Mouse (Mus musculus): ENCODE data around the gene Qsox2. TPM values are rescaled to one million over a fixed set of nuclear protein-coding genes. Genes with fewer than 3 reads are reported as not detected.

Gene Qsox2
- polyA plus RNA-seq, 1 experiment from 2014 or later = 15.9 TPM

DNA sequence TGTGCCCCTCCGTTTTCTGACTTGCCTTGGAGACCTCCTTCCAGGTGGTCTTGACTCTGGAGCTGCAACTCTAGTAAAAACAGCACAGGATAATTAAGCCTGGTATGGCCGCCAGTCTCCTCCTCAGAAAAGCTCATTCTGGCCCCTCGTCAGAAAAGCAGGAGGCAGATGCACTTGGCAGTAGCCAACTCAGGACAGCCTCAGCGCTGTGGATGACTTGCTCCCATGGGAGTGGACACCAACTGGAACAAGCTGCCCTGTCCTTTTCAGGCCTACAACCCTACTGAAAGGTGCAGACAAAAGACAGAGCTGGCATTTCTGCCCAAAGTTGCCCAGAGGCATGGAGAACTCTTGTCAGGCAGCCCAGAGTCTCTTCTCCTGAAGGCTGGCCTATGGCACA, 17.5 kb upstream of the Qsox2 start:
- H3K27ac ChIP-seq (ENCODE audit: poor library complexity, severe bottlenecking) = no peak overlapping the region
- H3K9me3 ChIP-seq (replicated peaks) = no peaks in the 10 kb centered on the region
- H3K36me3 ChIP-seq = no peaks in the 10 kb centered on the region
- whole genome bisulfite sequencing = 61% methylated on average over 4 of the region's 4 CpGs
- H3K27me3 ChIP-seq (replicated peaks) = peaks cover 39% of the 10 kb centered on the region
- no peak overlapping the region for H3K4me3 ChIP-seq
- no peak overlapping the region for H3K4me2 ChIP-seq
- no peaks in the 10 kb centered on the region for H3K4me1 ChIP-seq (replicated peaks)
- no peak for ATAC-seq (ENCODE audit: insufficient number of reproducible peaks, low FRiP score)
- no peak overlapping the region for H3K9ac ChIP-seq

DNA sequence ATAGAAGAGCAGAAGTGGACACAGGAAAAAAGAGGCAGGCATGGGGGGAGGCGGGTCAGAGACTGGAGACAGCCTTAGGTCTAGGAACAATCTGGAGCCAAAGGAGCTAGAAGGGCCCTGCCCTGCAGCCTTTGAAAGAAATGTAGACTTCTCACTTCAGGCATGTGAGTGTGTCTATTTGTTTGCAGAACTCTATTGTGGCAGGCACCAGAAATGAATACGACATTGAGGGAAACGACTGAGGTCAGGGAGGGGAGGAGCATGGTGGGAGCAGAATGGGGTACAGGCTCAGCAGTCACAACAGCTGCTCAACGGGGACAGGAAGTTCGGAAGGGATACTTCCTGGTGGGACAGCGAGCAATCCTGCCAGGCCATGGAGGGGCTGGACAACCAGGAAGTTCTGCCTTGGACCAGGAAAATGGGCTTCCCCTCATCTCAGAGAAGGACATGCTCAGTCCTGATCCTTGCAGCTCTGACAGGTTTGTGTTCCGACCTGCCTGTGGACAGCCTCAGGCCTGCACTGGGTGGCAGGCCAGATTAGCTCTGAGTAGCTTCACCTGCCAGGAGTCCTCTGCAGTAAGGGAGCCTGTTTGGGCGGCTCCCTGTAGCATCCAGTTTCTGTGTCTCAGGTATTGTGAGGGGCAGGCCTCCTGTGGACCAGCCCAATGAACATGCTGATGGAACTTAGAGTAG, 15.3 kb upstream of the Qsox2 start:
- Histone ChIP-seq H3K4me2 (no peak overlapping the region), H3K4me1 (replicated peaks) (no peaks in the 10 kb centered on the region), H3K27me3 (replicated peaks) (peaks cover 39% of the 10 kb centered on the region), H3K9ac (no peak overlapping the region), H3K36me3 (no peaks in the 10 kb centered on the region), H3K9me3 (replicated peaks) (no peaks in the 10 kb centered on the region), H3K4me3 (no peak overlapping the region), H3K27ac (ENCODE audit: poor library complexity, severe bottlenecking) (no peak overlapping the region)
- ATAC-seq (ENCODE audit: insufficient number of reproducible peaks, low FRiP score) = no peak
- WGBS = 57% methylated on average over 8 of the region's 8 CpGs

DNA sequence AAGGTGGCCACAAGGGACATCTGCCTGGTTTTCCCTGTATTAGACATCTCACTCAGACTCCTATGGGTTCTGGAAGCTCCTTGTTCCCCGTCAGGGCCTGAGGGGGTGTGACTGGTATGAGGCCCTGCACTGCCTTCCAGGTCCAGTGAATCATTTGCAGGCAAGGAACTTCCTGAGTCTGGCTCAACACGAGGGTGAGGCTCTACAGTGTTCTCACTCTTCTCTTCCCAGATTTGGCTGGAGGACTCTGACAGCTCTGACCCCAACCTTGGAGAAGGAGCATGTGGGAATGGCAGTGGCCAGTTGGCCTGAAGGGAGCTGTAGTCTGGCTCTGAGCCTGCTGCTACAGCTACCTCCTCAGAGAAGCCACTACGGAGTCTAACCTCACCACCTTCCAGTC, 10.2 kb upstream of the Qsox2 start:
- H3K9ac ChIP-seq = no peak overlapping the region
- no peak overlapping the region for H3K4me3 ChIP-seq
- H3K4me1 ChIP-seq (replicated peaks) = no peaks in the 10 kb centered on the region
- no peaks in the 10 kb centered on the region for H3K36me3 ChIP-seq
- no peak overlapping the region for H3K27ac ChIP-seq (ENCODE audit: poor library complexity, severe bottlenecking)
- ATAC-seq (ENCODE audit: insufficient number of reproducible peaks, low FRiP score) = no peak
- no peaks in the 10 kb centered on the region for H3K9me3 ChIP-seq (replicated peaks)
- no peak overlapping the region for H3K4me2 ChIP-seq
- H3K27me3 ChIP-seq (replicated peaks) = 0 out of 2 replicates have a peak, but pooled peaks cover 3% of the 10 kb centered on the region
- 55% methylated on average over 3 of the region's 3 CpGs for WGBS

DNA sequence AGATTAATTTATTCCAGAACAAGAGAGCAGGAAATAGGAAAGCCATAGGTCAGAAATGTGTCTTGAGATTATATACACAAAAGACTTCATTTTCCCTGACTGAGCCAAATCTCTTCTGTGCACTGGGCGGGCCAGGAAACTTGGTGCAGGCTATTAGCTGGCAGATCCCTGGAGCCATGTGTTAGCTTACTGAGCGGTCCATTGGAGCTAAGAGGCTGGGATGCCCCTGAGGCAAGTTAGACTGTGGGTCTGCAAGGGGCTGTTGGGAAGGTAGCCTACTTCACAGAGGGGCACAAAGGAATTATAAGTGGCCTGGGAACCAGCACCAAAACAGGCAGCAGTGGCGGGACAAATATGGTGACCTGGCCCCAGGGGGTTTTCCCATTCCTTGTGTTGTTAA, 3.5 kb upstream of the Qsox2 start:
- Histone ChIP-seq H3K27ac (ENCODE audit: poor library complexity, severe bottlenecking) (no peak overlapping the region), H3K27me3 (replicated peaks) (0 out of 2 replicates have a peak, but pooled peaks cover 3% of the 10 kb centered on the region), H3K4me1 (replicated peaks) (peaks cover 6% of the 10 kb centered on the region), H3K4me3 (no peak overlapping the region), H3K4me2 (no peak overlapping the region), H3K9me3 (replicated peaks) (no peaks in the 10 kb centered on the region), H3K36me3 (no peaks in the 10 kb centered on the region), H3K9ac (no peak overlapping the region; the same call in 1 of the 2 replicates)
- no peak for ATAC-seq (ENCODE audit: insufficient number of reproducible peaks, low FRiP score)
- 69% methylated on average over 3 of the region's 3 CpGs for WGBS

DNA sequence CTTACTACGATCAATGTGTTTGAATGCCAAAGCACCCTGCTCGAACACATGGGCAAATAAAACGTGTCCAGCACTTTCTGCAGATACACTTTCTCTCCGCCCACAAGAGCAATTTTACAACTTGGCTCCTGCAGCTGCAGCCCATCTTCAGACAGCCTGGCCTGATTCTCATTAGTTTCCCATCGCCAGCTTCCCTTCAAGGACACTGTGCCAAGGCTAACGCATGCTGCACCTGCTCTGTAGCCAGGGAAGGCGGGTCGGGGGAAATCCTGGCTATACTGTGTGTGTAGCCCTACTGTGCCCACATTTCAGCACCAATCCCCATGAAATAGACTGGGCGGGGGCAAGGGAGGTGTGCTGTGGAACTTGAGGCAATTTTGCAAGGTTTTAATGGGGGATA, 3.0 kb upstream of the Qsox2 start:
- 63% methylated on average over 9 of the region's 9 CpGs for WGBS
- no peak overlapping the region for H3K9ac ChIP-seq
- H3K27me3 ChIP-seq (replicated peaks) = 0 out of 2 replicates have a peak, but pooled peaks cover 3% of the 10 kb centered on the region
- ATAC-seq (ENCODE audit: insufficient number of reproducible peaks, low FRiP score) = no peak
- H3K9me3 ChIP-seq (replicated peaks) = no peaks in the 10 kb centered on the region
- H3K27ac ChIP-seq (ENCODE audit: poor library complexity, severe bottlenecking) = no peak overlapping the region
- H3K36me3 ChIP-seq = no peaks in the 10 kb centered on the region
- H3K4me2 ChIP-seq = no peak overlapping the region
- H3K4me3 ChIP-seq = no peak overlapping the region
- peaks cover 6% of the 10 kb centered on the region for H3K4me1 ChIP-seq (replicated peaks)

DNA sequence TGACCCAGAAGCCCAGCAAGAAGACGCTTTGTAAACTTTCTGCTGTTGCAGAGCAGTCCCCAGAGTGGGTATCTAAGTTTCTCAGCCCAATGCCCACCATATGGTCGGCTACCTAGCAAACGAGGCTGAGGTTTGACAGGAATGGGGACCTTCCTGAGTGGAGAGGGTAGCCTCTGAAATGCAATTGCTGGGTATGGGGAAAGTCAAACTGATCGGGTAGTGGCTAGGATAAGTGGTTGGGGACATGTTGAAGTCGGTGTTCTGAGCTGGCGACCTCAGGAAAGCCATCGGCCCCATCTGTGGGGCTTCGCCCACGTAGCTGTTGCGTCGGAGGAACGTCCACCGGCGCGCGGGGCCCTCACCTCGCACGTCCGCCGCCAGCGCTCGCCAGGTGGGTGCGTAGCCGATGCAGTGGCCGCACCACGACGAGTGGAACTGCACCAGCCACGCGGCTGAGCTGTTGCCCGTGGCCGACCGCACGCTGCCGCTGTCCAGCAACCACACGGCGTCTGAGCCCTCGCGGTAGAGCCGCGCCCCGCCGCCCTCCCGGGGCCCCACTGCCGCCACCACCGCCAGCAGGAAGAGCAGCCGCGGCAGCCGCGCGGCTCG, 540 bp downstream of the Qsox2 start:
- no peaks in the 10 kb centered on the region for H3K27me3 ChIP-seq (replicated peaks)
- H3K4me2 ChIP-seq = peak overlapping the region; percentile 95
- peaks cover 35% of the 10 kb centered on the region for H3K4me1 ChIP-seq (replicated peaks)
- WGBS = under 1% methylated on average over 49 of the region's 51 CpGs
- peak overlapping the region; percentile 20 for H3K27ac ChIP-seq (ENCODE audit: poor library complexity, severe bottlenecking)
- ATAC-seq (ENCODE audit: insufficient number of reproducible peaks, low FRiP score) = peak; percentile 63
- H3K9me3 ChIP-seq (replicated peaks) = no peaks in the 10 kb centered on the region
- H3K36me3 ChIP-seq = no peaks in the 10 kb centered on the region
- peak overlapping the region; percentile 86 for H3K4me3 ChIP-seq
- H3K9ac ChIP-seq = peak overlapping the region; percentile 71

DNA sequence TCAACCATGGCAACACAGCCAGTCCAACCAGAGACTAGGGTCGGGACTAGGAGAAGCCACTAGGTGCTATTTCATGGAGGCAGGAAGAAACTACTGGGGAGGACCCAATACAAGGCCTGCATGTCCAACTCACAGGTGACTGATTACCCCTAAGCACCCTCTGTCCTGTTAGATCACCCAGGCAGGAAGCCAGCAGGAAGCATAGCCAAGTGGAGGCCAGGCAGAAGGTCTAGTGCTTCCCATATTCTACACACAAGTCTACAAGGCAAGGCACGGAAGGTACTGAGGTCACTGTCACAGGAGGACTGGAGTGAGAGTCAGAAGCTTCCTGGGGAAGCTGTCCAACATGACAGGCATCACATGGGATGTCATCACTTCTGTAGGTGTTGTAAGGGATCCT, 2.6 kb downstream of the Qsox2 start:
- H3K4me1 ChIP-seq (replicated peaks) = peaks cover 35% of the 10 kb centered on the region
- H3K4me3 ChIP-seq = no peak overlapping the region
- WGBS = 64% methylated on average over 2 of the region's 2 CpGs
- H3K9me3 ChIP-seq (replicated peaks) = no peaks in the 10 kb centered on the region
- H3K4me2 ChIP-seq = no peak overlapping the region
- H3K27me3 ChIP-seq (replicated peaks) = no peaks in the 10 kb centered on the region
- H3K9ac ChIP-seq = no peak overlapping the region
- no peak overlapping the region for H3K27ac ChIP-seq (ENCODE audit: poor library complexity, severe bottlenecking)
- no peak for ATAC-seq (ENCODE audit: insufficient number of reproducible peaks, low FRiP score)
- no peaks in the 10 kb centered on the region for H3K36me3 ChIP-seq

DNA sequence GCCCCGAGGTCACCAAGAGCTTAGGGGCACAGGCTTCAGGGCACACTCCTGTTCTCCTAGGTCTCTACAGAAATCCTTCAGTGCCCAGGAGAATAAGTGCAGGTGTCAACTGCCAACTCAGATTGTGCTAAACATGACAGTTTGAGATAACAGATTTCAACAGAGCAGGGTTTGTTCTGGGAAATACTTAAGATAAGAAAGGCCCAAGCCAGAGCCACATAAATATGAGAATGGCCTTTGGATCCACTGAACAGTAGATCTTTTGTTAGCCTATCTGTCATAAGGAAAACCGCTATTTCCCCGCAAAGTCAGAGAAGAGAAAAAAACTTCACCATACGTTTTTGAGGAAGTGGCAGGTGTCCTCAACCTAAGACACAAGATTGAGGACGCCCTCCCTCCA, 3.1 kb downstream of the Qsox2 start:
- no peak overlapping the region for H3K27ac ChIP-seq (ENCODE audit: poor library complexity, severe bottlenecking)
- 44% methylated on average over 5 of the region's 5 CpGs for WGBS
- no peaks in the 10 kb centered on the region for H3K36me3 ChIP-seq

DNA sequence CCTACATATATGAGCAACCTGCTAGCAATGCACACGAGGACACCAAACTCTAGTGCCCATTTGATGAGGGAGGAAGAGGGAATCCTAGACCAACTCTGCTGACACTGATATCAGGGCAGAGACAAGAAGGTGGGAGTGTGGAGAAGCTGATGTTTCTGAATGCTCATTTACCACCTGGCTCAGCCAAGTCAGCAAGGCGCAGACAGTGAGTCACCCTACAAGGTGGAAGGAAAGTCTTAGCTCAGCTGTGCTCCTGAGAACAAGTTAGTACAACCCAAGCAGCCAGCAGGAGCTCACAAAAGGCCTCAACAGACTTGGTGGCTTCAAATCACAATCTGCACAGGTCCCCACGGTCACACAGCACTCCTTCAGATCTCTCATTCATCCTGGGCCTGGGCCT, 6.0 kb downstream of the Qsox2 start:
- Histone ChIP-seq H3K36me3 (no peaks in the 10 kb centered on the region), H3K4me1 (replicated peaks) (peaks cover 30% of the 10 kb centered on the region), H3K27ac (ENCODE audit: poor library complexity, severe bottlenecking) (no peak overlapping the region), H3K4me3 (no peak overlapping the region), H3K9me3 (replicated peaks) (no peaks in the 10 kb centered on the region), H3K9ac (no peak overlapping the region), H3K27me3 (replicated peaks) (no peaks in the 10 kb centered on the region), H3K4me2 (no peak overlapping the region)
- no peak for ATAC-seq (ENCODE audit: insufficient number of reproducible peaks, low FRiP score)
- 61% methylated on average over 3 of the region's 3 CpGs for WGBS

More for the DNA sequence above, 3.1 kb downstream of the Qsox2 start:
- H3K9ac ChIP-seq = no peak overlapping the region
- H3K27me3 ChIP-seq (replicated peaks) = no peaks in the 10 kb centered on the region
- H3K9me3 ChIP-seq (replicated peaks) = no peaks in the 10 kb centered on the region
- H3K4me3 ChIP-seq = no peak overlapping the region
- H3K4me2 ChIP-seq = no peak overlapping the region
- ATAC-seq (ENCODE audit: insufficient number of reproducible peaks, low FRiP score) = no peak
- peaks cover 35% of the 10 kb centered on the region for H3K4me1 ChIP-seq (replicated peaks)

DNA sequence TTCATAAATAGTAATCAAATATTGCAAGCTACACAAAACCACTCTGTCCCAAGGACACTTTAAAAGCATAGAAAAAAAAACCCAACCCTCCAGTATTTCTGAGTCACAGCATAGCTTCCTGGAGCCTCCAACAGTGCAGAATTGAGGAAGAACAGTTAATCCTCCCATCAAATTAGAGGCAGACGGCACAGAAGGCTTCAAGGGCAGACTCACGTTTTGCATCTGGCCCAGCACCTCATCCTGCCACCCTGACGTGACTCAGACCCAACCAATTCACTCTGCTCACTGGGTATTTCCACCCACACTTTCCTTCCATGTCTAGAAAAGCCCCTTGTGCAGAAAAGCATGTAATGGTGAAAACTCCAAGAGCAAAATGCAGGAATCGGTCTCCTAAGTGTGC, 7.1 kb downstream of the Qsox2 start:
- peaks cover 28% of the 10 kb centered on the region for H3K4me1 ChIP-seq (replicated peaks)
- H3K9ac ChIP-seq = no peak overlapping the region
- no peaks in the 10 kb centered on the region for H3K27me3 ChIP-seq (replicated peaks)
- H3K36me3 ChIP-seq = no peaks in the 10 kb centered on the region
- no peak overlapping the region for H3K4me3 ChIP-seq
- ATAC-seq (ENCODE audit: insufficient number of reproducible peaks, low FRiP score) = no peak
- H3K9me3 ChIP-seq (replicated peaks) = no peaks in the 10 kb centered on the region
- no peak overlapping the region for H3K27ac ChIP-seq (ENCODE audit: poor library complexity, severe bottlenecking)
- no peak overlapping the region for H3K4me2 ChIP-seq
- WGBS = 60% methylated on average over 4 of the region's 4 CpGs

DNA sequence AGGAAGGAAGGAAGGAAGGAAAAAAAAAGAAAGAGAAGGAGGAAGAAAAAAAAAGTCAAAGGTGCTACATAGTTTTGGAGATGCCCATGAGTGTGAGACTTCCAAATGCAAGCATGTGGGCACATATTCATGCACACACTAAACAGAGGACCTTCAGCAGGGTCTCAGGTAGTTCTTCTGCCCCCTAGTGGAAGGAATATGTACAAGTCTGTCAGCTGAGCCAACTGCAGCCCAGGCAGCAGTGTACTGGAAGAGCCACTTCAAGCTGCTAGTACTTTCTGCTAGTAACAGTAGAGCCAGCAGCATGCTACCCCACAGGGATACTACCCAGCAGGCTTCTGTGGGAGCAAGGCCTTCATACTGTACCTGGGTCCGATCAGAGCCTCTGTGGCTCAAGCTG, 9.5 kb downstream of the Qsox2 start:
- Histone ChIP-seq H3K27me3 (replicated peaks) (no peaks in the 10 kb centered on the region), H3K4me2 (no peak overlapping the region), H3K9me3 (replicated peaks) (no peaks in the 10 kb centered on the region), H3K36me3 (peaks cover 9% of the 10 kb centered on the region), H3K9ac (no peak overlapping the region), H3K4me1 (replicated peaks) (peaks cover 6% of the 10 kb centered on the region), H3K27ac (ENCODE audit: poor library complexity, severe bottlenecking) (no peak overlapping the region), H3K4me3 (no peak overlapping the region)
- ATAC-seq (ENCODE audit: insufficient number of reproducible peaks, low FRiP score) = no peak
- 48% methylated on average over 1 of the region's 1 CpGs for WGBS

DNA sequence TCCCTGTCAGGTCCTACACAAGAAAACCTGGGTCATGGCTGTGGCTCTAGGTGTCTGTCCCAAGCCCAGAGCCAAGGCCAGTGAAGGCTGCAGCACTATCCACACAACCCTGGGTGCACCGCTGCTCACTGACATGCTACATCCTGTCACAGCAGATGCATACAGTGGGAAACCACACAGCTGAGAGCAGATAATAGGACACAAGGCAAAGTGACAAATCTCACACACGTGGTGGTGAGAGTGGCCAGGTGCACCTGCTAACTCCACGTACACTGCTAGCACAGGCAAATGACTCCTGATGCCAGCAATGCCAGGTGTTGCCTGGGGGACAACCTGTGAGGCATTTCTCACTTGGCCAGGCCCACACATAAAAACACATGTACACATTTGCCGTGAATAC, 12.1 kb downstream of the Qsox2 start:
- no peaks in the 10 kb centered on the region for H3K9me3 ChIP-seq (replicated peaks)
- no peak overlapping the region for H3K27ac ChIP-seq (ENCODE audit: poor library complexity, severe bottlenecking)
- H3K36me3 ChIP-seq = peaks cover 34% of the 10 kb centered on the region
- H3K9ac ChIP-seq = no peak overlapping the region
- no peaks in the 10 kb centered on the region for H3K27me3 ChIP-seq (replicated peaks)
- ATAC-seq (ENCODE audit: insufficient number of reproducible peaks, low FRiP score) = no peak
- no peak overlapping the region for H3K4me3 ChIP-seq
- no peak overlapping the region for H3K4me2 ChIP-seq
- WGBS = 83% methylated on average over 4 of the region's 4 CpGs
- no peaks in the 10 kb centered on the region for H3K4me1 ChIP-seq (replicated peaks)
